Mouse (Mus musculus): ENCODE data around the gene Osbpl7. TPM values are rescaled to one million over a fixed set of nuclear protein-coding genes. Genes with fewer than 3 reads are reported as not detected.

Gene Osbpl7
- polyA plus RNA-seq, 1 experiment from 2014 or later: 8.9 TPM

GRCm38 (mm10) chr11:97044902-97045301 is 5.5 kb upstream of the Osbpl7 start:
- 91% methylated on average over 8 of the region's 8 CpGs for WGBS
- Histone ChIP-seq H3K36me3 (peaks cover 35% of the 10 kb centered on the region), H3K4me1 (peaks cover 17% of the 10 kb centered on the region), H3K4me2 (no peak overlapping the region), H3K27me3 (no peaks in the 10 kb centered on the region), H3K9me3 (no peaks in the 10 kb centered on the region), H3K9ac (no peak overlapping the region), H3K4me3 (no peak overlapping the region), H3K27ac (no peak overlapping the region)
- no peak for ATAC-seq (ENCODE audit: insufficient number of reproducible peaks, low FRiP score, low TSS enrichment, low read depth)

- ATAC-seq (ENCODE audit: insufficient number of reproducible peaks, low FRiP score, low TSS enrichment, low read depth): no peak
- Histone ChIP-seq H3K4me2 (no peak overlapping the region), H3K9me3 (no peaks in the 10 kb centered on the region), H3K4me1 (peaks cover 22% of the 10 kb centered on the region), H3K9ac (no peak overlapping the region), H3K36me3 (peaks cover 35% of the 10 kb centered on the region), H3K4me3 (no peak overlapping the region), H3K27ac (no peak overlapping the region), H3K27me3 (no peaks in the 10 kb centered on the region)
- WGBS: 86% methylated on average over 7 of the region's 7 CpGs
Measured at GRCm38 (mm10) chr11:97045861-97046260, 4.6 kb upstream of the Osbpl7 start.

- Histone ChIP-seq H3K27me3 (no peaks in the 10 kb centered on the region), H3K9me3 (no peaks in the 10 kb centered on the region), H3K36me3 (peaks cover 35% of the 10 kb centered on the region), H3K4me3 (no peak overlapping the region), H3K9ac (no peak overlapping the region), H3K4me2 (no peak overlapping the region), H3K27ac (no peak overlapping the region), H3K4me1 (peaks cover 24% of the 10 kb centered on the region)
- ATAC-seq (ENCODE audit: insufficient number of reproducible peaks, low FRiP score, low TSS enrichment, low read depth): no peak
- 81% methylated on average over 8 of the region's 8 CpGs for WGBS
Measured at GRCm38 (mm10) chr11:97048090-97048650, 2.3 kb upstream of the Osbpl7 start.

- Histone ChIP-seq H3K4me3 (no peak overlapping the region), H3K9ac (no peak overlapping the region), H3K4me1 (peaks cover 24% of the 10 kb centered on the region), H3K4me2 (no peak overlapping the region), H3K9me3 (no peaks in the 10 kb centered on the region), H3K36me3 (peaks cover 43% of the 10 kb centered on the region), H3K27me3 (no peaks in the 10 kb centered on the region), H3K27ac (no peak overlapping the region)
- WGBS: 74% methylated on average over 6 of the region's 6 CpGs
- no peak for ATAC-seq (ENCODE audit: insufficient number of reproducible peaks, low FRiP score, low TSS enrichment, low read depth)
Measured at GRCm38 (mm10) chr11:97049492-97050085, 839 bp upstream of the Osbpl7 start.

GRCm38 (mm10) chr11:97050944-97051586 is 637 bp downstream of the Osbpl7 start:
- Histone ChIP-seq H3K27me3 (no peaks in the 10 kb centered on the region), H3K4me1 (peaks cover 24% of the 10 kb centered on the region), H3K4me3 (peak overlapping the region; percentile 76), H3K4me2 (peak overlapping the region; percentile 89), H3K36me3 (peaks cover 47% of the 10 kb centered on the region), H3K9ac (peak overlapping the region; percentile 75), H3K27ac (peak overlapping the region; percentile 33; the same call in 1 of the 2 replicates), H3K9me3 (no peaks in the 10 kb centered on the region)
- ATAC-seq (ENCODE audit: insufficient number of reproducible peaks, low FRiP score, low TSS enrichment, low read depth): no peak
- 25% methylated on average over 13 of the region's 13 CpGs for WGBS

- 27% methylated on average over 11 of the region's 11 CpGs for whole genome bisulfite sequencing
- Histone ChIP-seq H3K4me2 (peak overlapping the region; percentile 89; the same call in 1 of the 2 replicates), H3K9ac (no peak overlapping the region; the same call in 1 of the 2 replicates), H3K27me3 (no peaks in the 10 kb centered on the region), H3K27ac (no peak overlapping the region), H3K4me3 (no peak overlapping the region), H3K9me3 (no peaks in the 10 kb centered on the region), H3K36me3 (peaks cover 50% of the 10 kb centered on the region), H3K4me1 (peaks cover 24% of the 10 kb centered on the region)
- no peak for ATAC-seq (ENCODE audit: insufficient number of reproducible peaks, low FRiP score, low TSS enrichment, low read depth)
Measured at GRCm38 (mm10) chr11:97052219-97052646, 1.8 kb downstream of the Osbpl7 start.

GRCm38 (mm10) chr11:97063274-97063920 is 13.0 kb downstream of the Osbpl7 start:
- Histone ChIP-seq H3K4me3 (no peak overlapping the region), H3K27ac (no peak overlapping the region), H3K9ac (no peak overlapping the region), H3K4me2 (no peak overlapping the region), H3K4me1 (no peaks in the 10 kb centered on the region), H3K27me3 (no peaks in the 10 kb centered on the region), H3K9me3 (no peaks in the 10 kb centered on the region), H3K36me3 (peaks cover 63% of the 10 kb centered on the region)
- 63% methylated on average over 9 of the region's 9 CpGs for WGBS
- no peak for ATAC-seq (ENCODE audit: insufficient number of reproducible peaks, low FRiP score, low TSS enrichment, low read depth)

- no peaks in the 10 kb centered on the region for H3K4me1 ChIP-seq
- no peak for ATAC-seq (ENCODE audit: insufficient number of reproducible peaks, low FRiP score, low TSS enrichment, low read depth)
- H3K27me3 ChIP-seq: no peaks in the 10 kb centered on the region
- peaks cover 62% of the 10 kb centered on the region for H3K36me3 ChIP-seq
- no peak overlapping the region for H3K4me2 ChIP-seq
- no peak overlapping the region for H3K27ac ChIP-seq
- no peak overlapping the region for H3K9ac ChIP-seq
- WGBS: 84% methylated on average over 3 of the region's 3 CpGs
- no peaks in the 10 kb centered on the region for H3K9me3 ChIP-seq
- H3K4me3 ChIP-seq: no peak overlapping the region
Measured at GRCm38 (mm10) chr11:97063921-97064295, 13.5 kb downstream of the Osbpl7 start.

- 84% methylated on average over 12 of the region's 12 CpGs for WGBS
- no peak overlapping the region for H3K27ac ChIP-seq
- H3K36me3 ChIP-seq: peaks cover 46% of the 10 kb centered on the region
- H3K27me3 ChIP-seq: no peaks in the 10 kb centered on the region
- no peaks in the 10 kb centered on the region for H3K4me1 ChIP-seq
- H3K9me3 ChIP-seq: no peaks in the 10 kb centered on the region
- ATAC-seq (ENCODE audit: insufficient number of reproducible peaks, low FRiP score, low TSS enrichment, low read depth): no peak
- no peak overlapping the region for H3K9ac ChIP-seq
- no peak overlapping the region for H3K4me2 ChIP-seq
- no peak overlapping the region for H3K4me3 ChIP-seq
Measured at GRCm38 (mm10) chr11:97065538-97066295, 15.3 kb downstream of the Osbpl7 start.

- Histone ChIP-seq H3K27me3 (no peaks in the 10 kb centered on the region), H3K4me2 (no peak overlapping the region), H3K9ac (no peak overlapping the region), H3K4me1 (no peaks in the 10 kb centered on the region), H3K9me3 (no peaks in the 10 kb centered on the region), H3K36me3 (peaks cover 36% of the 10 kb centered on the region), H3K27ac (no peak overlapping the region), H3K4me3 (no peak overlapping the region)
- WGBS: 43% methylated on average over 22 of the region's 22 CpGs
- no peak for ATAC-seq (ENCODE audit: insufficient number of reproducible peaks, low FRiP score, low TSS enrichment, low read depth)
Measured at GRCm38 (mm10) chr11:97066656-97067360, 16.4 kb downstream of the Osbpl7 start.

- H3K27ac ChIP-seq: no peak overlapping the region
- ATAC-seq (ENCODE audit: insufficient number of reproducible peaks, low FRiP score, low TSS enrichment, low read depth): no peak
- H3K4me1 ChIP-seq: no peaks in the 10 kb centered on the region
- H3K4me2 ChIP-seq: no peak overlapping the region
- no peaks in the 10 kb centered on the region for H3K27me3 ChIP-seq
- peaks cover 31% of the 10 kb centered on the region for H3K36me3 ChIP-seq
- no peaks in the 10 kb centered on the region for H3K9me3 ChIP-seq
- H3K9ac ChIP-seq: no peak overlapping the region
- no peak overlapping the region for H3K4me3 ChIP-seq
- WGBS: 54% methylated on average over 1 of the region's 1 CpGs
Measured at GRCm38 (mm10) chr11:97069333-97069732, 18.9 kb downstream of the Osbpl7 start.
